Mouse (Mus musculus) lung, postnatal 0 days (tissue): Measurements from ENCODE around the gene Siglec1.

Source experiments
- CTCF ChIP-seq: IDR thresholded peaks from 2 replicates; pipeline ENCODE4 v1.5.1; 2016; ENCODE audit warnings: antibody characterized with exemption, mild to moderate bottlenecking
- EP300 ChIP-seq: IDR thresholded peaks from 2 replicates; pipeline ENCODE4 v1.6.1; 2016; ENCODE audit warnings: antibody characterized with exemption, mild to moderate bottlenecking, control low read depth

GRCm38 (mm10) chr2:131128211-131128610 lies 41.6 kb upstream of the Siglec1 start:
- TF ChIP-seq CTCF (no peak), EP300 (no peak)
